Mouse (Mus musculus): ENCODE measurements around the gene Bcl2l1. TPM values are rescaled to one million over a fixed set of nuclear protein-coding genes. Genes with fewer than 3 reads are reported as not detected.

Gene Bcl2l1
- total and polyA plus RNA-seq, 2 experiments from 2014 or later = 124 to 158 TPM

GRCm38 (mm10) chr2:152776435-152776834 is 55.1 kb downstream of the Bcl2l1 start:
- Histone ChIP-seq H3K9me3 (ENCODE audit: low read length) (no peaks in the 10 kb centered on the region), H3K36me3 (ENCODE audit: insufficient read depth, low read length) (peaks cover 19% of the 10 kb centered on the region), H3K4me2 (ENCODE audit: low read depth, low read length, poor library complexity, severe bottlenecking) (no peak overlapping the region), H3K27me3 (ENCODE audit: insufficient read depth, low read length) (no peaks in the 10 kb centered on the region), H3K4me1 (ENCODE audit: insufficient read depth, low read length) (no peaks in the 10 kb centered on the region), H3K9ac (replicated peaks; ENCODE audit: low read length, poor library complexity, severe bottlenecking) (no peak overlapping the region), H3K4me3 (ENCODE audit: low read depth, low read length) (no peak overlapping the region), H3K27ac (ENCODE audit: low read depth, low read length) (no peak overlapping the region)
- no peak for ATAC-seq (ENCODE audit: low FRiP score)
- 91% methylated on average over 2 of the region's 2 CpGs for WGBS
- no peak for DNase-seq (ENCODE audit: low spot score)
- TF ChIP-seq CTCF (IDR thresholded peaks at IDR 0.05) = no peak

- no peak overlapping the region for H3K4me3 ChIP-seq (ENCODE audit: low read depth, low read length)
- no peaks in the 10 kb centered on the region for H3K27me3 ChIP-seq (ENCODE audit: insufficient read depth, low read length)
- WGBS = 79% methylated on average over 3 of the region's 3 CpGs
- H3K4me1 ChIP-seq (ENCODE audit: insufficient read depth, low read length) = no peaks in the 10 kb centered on the region
- H3K9me3 ChIP-seq (ENCODE audit: low read length) = no peaks in the 10 kb centered on the region
- no peak for TF ChIP-seq CTCF (IDR thresholded peaks at IDR 0.05)
- H3K9ac ChIP-seq (replicated peaks; ENCODE audit: low read length, poor library complexity, severe bottlenecking) = no peak overlapping the region
- no peak overlapping the region for H3K4me2 ChIP-seq (ENCODE audit: low read depth, low read length, poor library complexity, severe bottlenecking)
- DNase-seq (ENCODE audit: low spot score) = no peak
- H3K36me3 ChIP-seq (ENCODE audit: insufficient read depth, low read length) = peaks cover 15% of the 10 kb centered on the region
- no peak for ATAC-seq (ENCODE audit: low FRiP score)
- H3K27ac ChIP-seq (ENCODE audit: low read depth, low read length) = no peak overlapping the region
Measured at GRCm38 (mm10) chr2:152776019-152776418, 55.5 kb downstream of the Bcl2l1 start.

- no peak for TF ChIP-seq CTCF (IDR thresholded peaks at IDR 0.05)
- Histone ChIP-seq H3K4me1 (ENCODE audit: insufficient read depth, low read length) (no peaks in the 10 kb centered on the region), H3K4me3 (ENCODE audit: low read depth, low read length) (no peak overlapping the region), H3K9ac (replicated peaks; ENCODE audit: low read length, poor library complexity, severe bottlenecking) (no peak overlapping the region), H3K36me3 (ENCODE audit: insufficient read depth, low read length) (peaks cover 8% of the 10 kb centered on the region), H3K4me2 (ENCODE audit: low read depth, low read length, poor library complexity, severe bottlenecking) (no peak overlapping the region), H3K27ac (ENCODE audit: low read depth, low read length) (no peak overlapping the region), H3K27me3 (ENCODE audit: insufficient read depth, low read length) (no peaks in the 10 kb centered on the region), H3K9me3 (ENCODE audit: low read length) (no peaks in the 10 kb centered on the region)
- 80% methylated on average over 4 of the region's 4 CpGs for WGBS
- ATAC-seq (ENCODE audit: low FRiP score) (no peak), DNase-seq (ENCODE audit: low spot score) (no peak)
Measured at GRCm38 (mm10) chr2:152775357-152775756, 56.2 kb downstream of the Bcl2l1 start.

GRCm38 (mm10) chr2:152772231-152772630 is 59.3 kb downstream of the Bcl2l1 start:
- no peak for TF ChIP-seq CTCF (IDR thresholded peaks at IDR 0.05)
- Histone ChIP-seq H3K27ac (ENCODE audit: low read depth, low read length) (no peak overlapping the region), H3K9ac (replicated peaks; ENCODE audit: low read length, poor library complexity, severe bottlenecking) (no peak overlapping the region), H3K4me1 (ENCODE audit: insufficient read depth, low read length) (no peaks in the 10 kb centered on the region), H3K36me3 (ENCODE audit: insufficient read depth, low read length) (no peaks in the 10 kb centered on the region), H3K9me3 (ENCODE audit: low read length) (no peaks in the 10 kb centered on the region), H3K4me3 (ENCODE audit: low read depth, low read length) (no peak overlapping the region), H3K27me3 (ENCODE audit: insufficient read depth, low read length) (no peaks in the 10 kb centered on the region), H3K4me2 (ENCODE audit: low read depth, low read length, poor library complexity, severe bottlenecking) (no peak overlapping the region)
- ATAC-seq (ENCODE audit: low FRiP score) = no peak
- no peak for DNase-seq (ENCODE audit: low spot score)
- WGBS = 19% methylated on average over 1 of the region's 1 CpGs

GRCm38 (mm10) chr2:152771571-152771970 is 60.0 kb downstream of the Bcl2l1 start:
- ATAC-seq (ENCODE audit: low FRiP score) = no peak
- Histone ChIP-seq H3K9me3 (ENCODE audit: low read length) (no peaks in the 10 kb centered on the region), H3K4me3 (ENCODE audit: low read depth, low read length) (no peak overlapping the region), H3K27me3 (ENCODE audit: insufficient read depth, low read length) (no peaks in the 10 kb centered on the region), H3K36me3 (ENCODE audit: insufficient read depth, low read length) (no peaks in the 10 kb centered on the region), H3K9ac (replicated peaks; ENCODE audit: low read length, poor library complexity, severe bottlenecking) (no peak overlapping the region), H3K4me1 (ENCODE audit: insufficient read depth, low read length) (no peaks in the 10 kb centered on the region), H3K4me2 (ENCODE audit: low read depth, low read length, poor library complexity, severe bottlenecking) (no peak overlapping the region), H3K27ac (ENCODE audit: low read depth, low read length) (no peak overlapping the region)
- no peak for DNase-seq (ENCODE audit: low spot score)
- WGBS = 95% methylated on average over 9 of the region's 9 CpGs
- no peak for TF ChIP-seq CTCF (IDR thresholded peaks at IDR 0.05)

DNA sequence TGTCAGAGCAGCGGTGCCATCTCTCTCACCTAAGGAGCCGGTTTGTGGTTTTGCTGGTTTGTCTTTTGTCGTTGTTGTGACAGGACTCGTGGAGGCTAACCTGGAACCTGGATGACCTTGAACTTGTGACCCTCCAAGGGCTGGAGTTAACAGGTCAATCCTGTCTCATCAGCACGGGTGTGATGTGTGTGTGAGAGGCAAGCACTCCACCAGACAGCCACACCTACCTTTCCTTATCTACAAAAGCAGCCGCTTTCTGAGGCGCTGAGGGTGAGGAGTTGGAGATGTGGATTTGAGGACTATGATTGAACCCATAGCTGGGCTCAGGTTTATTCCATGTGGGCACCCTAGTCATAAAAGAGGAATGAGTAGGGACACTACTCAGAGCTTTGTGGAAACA is 61.9 kb downstream of the Bcl2l1 start:
- no peaks in the 10 kb centered on the region for H3K36me3 ChIP-seq (ENCODE audit: insufficient read depth, low read length)
- H3K4me2 ChIP-seq (ENCODE audit: low read depth, low read length, poor library complexity, severe bottlenecking) = no peak overlapping the region
- ATAC-seq (ENCODE audit: low FRiP score) (no peak), DNase-seq (ENCODE audit: low spot score) (no peak)
- no peaks in the 10 kb centered on the region for H3K9me3 ChIP-seq (ENCODE audit: low read length)
- no peak overlapping the region for H3K4me3 ChIP-seq (ENCODE audit: low read depth, low read length)
- no peak overlapping the region for H3K9ac ChIP-seq (replicated peaks; ENCODE audit: low read length, poor library complexity, severe bottlenecking)
- H3K27me3 ChIP-seq (ENCODE audit: insufficient read depth, low read length) = no peaks in the 10 kb centered on the region
- H3K4me1 ChIP-seq (ENCODE audit: insufficient read depth, low read length) = no peaks in the 10 kb centered on the region
- no peak for TF ChIP-seq CTCF (IDR thresholded peaks at IDR 0.05)
- H3K27ac ChIP-seq (ENCODE audit: low read depth, low read length) = no peak overlapping the region
- 85% methylated on average over 7 of the region's 7 CpGs for WGBS
